Mouse (Mus musculus): ENCODE data around the gene Cdkn2aip. TPM values are rescaled to one million over a fixed set of nuclear protein-coding genes. Genes with fewer than 3 reads are reported as not detected.
A peak's percentile ranks its signal among the peaks of the same experiment; 100 is the strongest.

The Cdkn2aip gene
- 22.2 and 27.9 TPM in 2 replicates for polyA plus RNA-seq (2014; fragmentation: Nextera tagmentation; extraction: Ambion mirVana)

DNA sequence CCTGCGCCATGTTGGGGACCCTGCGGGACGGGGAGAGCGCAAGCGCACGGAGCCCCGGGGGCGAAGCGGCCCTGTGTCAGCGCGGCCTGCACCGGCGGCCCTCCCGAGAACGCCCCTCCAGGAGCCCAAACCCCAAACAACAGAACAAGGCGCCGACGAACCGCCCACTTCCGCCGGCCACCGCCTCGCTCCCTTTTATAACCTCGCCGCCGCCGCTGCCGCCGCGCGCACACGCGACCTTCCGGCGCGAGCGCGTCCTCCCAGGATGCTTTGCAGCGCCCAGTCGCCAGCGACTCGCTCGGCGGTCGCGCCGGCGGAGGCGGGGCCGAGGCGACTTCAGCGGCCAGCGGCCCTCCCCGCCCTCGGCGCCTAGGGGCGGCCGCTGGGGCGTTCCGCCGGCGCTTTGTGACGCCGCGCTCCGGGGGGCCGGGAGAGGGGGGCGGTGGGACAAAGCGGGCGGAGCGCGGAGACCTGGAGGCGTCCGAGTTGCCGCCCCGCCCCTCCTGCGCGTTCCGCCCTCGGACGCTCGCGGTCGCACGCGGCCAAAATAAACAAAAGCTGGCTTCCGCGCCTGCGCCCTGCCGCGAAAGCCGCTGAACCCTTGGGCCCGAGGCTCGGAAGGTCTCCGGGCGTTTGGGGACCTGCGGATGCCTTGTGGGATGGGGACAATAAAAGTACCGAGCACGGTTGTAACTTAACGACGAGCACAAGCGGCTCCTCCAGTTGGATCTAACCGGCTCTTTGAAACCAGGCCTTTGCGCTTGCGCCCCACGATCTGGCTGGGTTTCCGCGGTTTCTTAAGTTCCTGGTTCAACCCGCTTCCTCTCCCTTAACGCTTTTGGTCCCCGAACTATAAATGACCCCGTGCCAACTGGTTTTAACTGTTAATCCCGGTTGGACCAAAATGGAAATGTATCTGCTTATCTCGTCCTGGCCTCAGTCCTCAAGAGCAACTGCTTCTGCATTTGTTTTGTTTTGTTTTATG is at the start of gene Cdkn2aip:
Gene Cdkn2aip (minus strand): TSS at position 172 of the 985 bp plus-strand sequence.
- WGBS = under 1% methylated on average over 104 of the region's 114 CpGs
- H3K9me3 ChIP-seq (ENCODE audit: control insufficient read depth, low read length) = no peaks in the 10 kb centered on the region
- H3K27ac ChIP-seq (ENCODE audit: low read depth, low read length) = peak within 1 kb of the TSS; percentile 96
- DNase-seq (ENCODE audit: low spot score) (peak; percentile 96), ATAC-seq (replicated peaks; ENCODE audit: low FRiP score) (peak; percentile 90)
- H3K27me3 ChIP-seq (replicated peaks; ENCODE audit: control insufficient read depth, insufficient read depth, low read length) = no peaks in the 10 kb centered on the region
- H3K9ac ChIP-seq (ENCODE audit: low read depth, low read length) = peak within 1 kb of the TSS; percentile 84
- no peaks in the 10 kb centered on the region for H3K4me1 ChIP-seq (replicated peaks; ENCODE audit: control insufficient read depth, insufficient read depth, low read length)
- H3K36me3 ChIP-seq (ENCODE audit: control insufficient read depth, insufficient read depth, low read length) = peaks cover 13% of the 10 kb centered on the region; the same call in 1 of the 2 replicates
- peak within 1 kb of the TSS; percentile 80 for H3K4me2 ChIP-seq
- peak within 1 kb of the TSS; percentile 96 for H3K4me3 ChIP-seq (ENCODE audit: low read depth, low read length)

- H3K9ac ChIP-seq (ENCODE audit: low read depth, low read length) = no peak overlapping the region
- H3K4me3 ChIP-seq (ENCODE audit: low read depth, low read length) = no peak overlapping the region
- no peak for ATAC-seq (replicated peaks; ENCODE audit: low FRiP score)
- H3K9me3 ChIP-seq (ENCODE audit: control insufficient read depth, low read length) = no peaks in the 10 kb centered on the region
- 47% methylated on average over 9 of the region's 9 CpGs for WGBS
- no peaks in the 10 kb centered on the region; the same call in 1 of the 2 replicates for H3K27me3 ChIP-seq (replicated peaks; ENCODE audit: control insufficient read depth, insufficient read depth, low read length)
- no peaks in the 10 kb centered on the region for H3K36me3 ChIP-seq (ENCODE audit: control insufficient read depth, insufficient read depth, low read length)
- no peak for DNase-seq (ENCODE audit: low spot score)
- no peak overlapping the region for H3K4me2 ChIP-seq
- no peaks in the 10 kb centered on the region for H3K4me1 ChIP-seq (replicated peaks; ENCODE audit: control insufficient read depth, insufficient read depth, low read length)
- H3K27ac ChIP-seq (ENCODE audit: low read depth, low read length) = no peak overlapping the region
These were observed 49.5 kb upstream of the Cdkn2aip start for GRCm38 (mm10) chr8:47763194-47763593.

DNA sequence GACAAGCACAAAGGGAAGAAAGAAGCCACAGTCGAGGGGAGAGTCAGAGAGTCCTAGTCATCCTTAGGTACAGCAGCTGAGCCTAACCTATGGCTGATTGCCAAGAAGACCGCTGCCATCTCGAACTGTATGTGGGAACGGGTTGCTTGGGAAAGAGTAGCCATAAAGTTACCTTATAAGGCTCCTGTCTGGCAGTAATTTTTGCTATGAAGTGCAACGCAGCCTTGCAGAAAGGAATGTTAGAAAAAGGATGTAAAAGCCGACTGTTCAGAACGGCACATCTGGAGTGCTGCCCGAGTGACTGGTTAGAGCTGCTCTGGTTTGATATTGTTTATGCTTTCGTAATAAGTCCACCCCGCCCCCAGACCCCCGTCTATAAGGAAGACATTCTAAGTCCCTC is 47.0 kb upstream of the Cdkn2aip start:
- Histone ChIP-seq H3K27me3 (replicated peaks; ENCODE audit: control insufficient read depth, insufficient read depth, low read length) (no peaks in the 10 kb centered on the region; the same call in 1 of the 2 replicates), H3K27ac (ENCODE audit: low read depth, low read length) (no peak overlapping the region), H3K4me3 (ENCODE audit: low read depth, low read length) (no peak overlapping the region), H3K9me3 (ENCODE audit: control insufficient read depth, low read length) (no peaks in the 10 kb centered on the region), H3K9ac (ENCODE audit: low read depth, low read length) (no peak overlapping the region), H3K4me2 (no peak overlapping the region), H3K4me1 (replicated peaks; ENCODE audit: control insufficient read depth, insufficient read depth, low read length) (no peaks in the 10 kb centered on the region), H3K36me3 (ENCODE audit: control insufficient read depth, insufficient read depth, low read length) (no peaks in the 10 kb centered on the region)
- no peak for DNase-seq (ENCODE audit: low spot score)
- ATAC-seq (replicated peaks; ENCODE audit: low FRiP score) = no peak
- WGBS = 73% methylated on average over 11 of the region's 11 CpGs

DNA sequence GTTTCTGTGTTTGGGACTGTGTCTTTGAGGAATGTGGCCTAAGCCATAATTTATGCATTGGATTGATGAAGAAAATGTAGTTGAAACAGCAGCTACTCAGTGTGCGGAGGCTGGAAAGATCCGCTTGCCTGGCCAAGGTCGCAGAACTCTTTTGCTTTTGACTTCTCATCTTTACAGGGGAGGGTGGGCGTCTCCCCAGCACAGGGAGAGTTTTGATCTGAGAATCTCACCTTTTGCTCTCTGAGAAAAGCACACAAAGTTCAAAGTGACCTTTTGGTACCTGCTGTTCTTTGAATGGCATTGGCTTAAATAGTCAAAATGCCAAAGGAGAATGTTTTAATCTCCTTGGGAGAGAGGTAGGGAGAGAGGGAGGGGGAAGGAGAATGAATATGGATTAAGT is 46.5 kb upstream of the Cdkn2aip start:
- WGBS = 66% methylated on average over 4 of the region's 4 CpGs
- Histone ChIP-seq H3K9me3 (ENCODE audit: control insufficient read depth, low read length) (no peaks in the 10 kb centered on the region), H3K4me3 (ENCODE audit: low read depth, low read length) (no peak overlapping the region), H3K27ac (ENCODE audit: low read depth, low read length) (no peak overlapping the region), H3K9ac (ENCODE audit: low read depth, low read length) (no peak overlapping the region), H3K4me1 (replicated peaks; ENCODE audit: control insufficient read depth, insufficient read depth, low read length) (no peaks in the 10 kb centered on the region), H3K27me3 (replicated peaks; ENCODE audit: control insufficient read depth, insufficient read depth, low read length) (no peaks in the 10 kb centered on the region; the same call in 1 of the 2 replicates), H3K4me2 (no peak overlapping the region), H3K36me3 (ENCODE audit: control insufficient read depth, insufficient read depth, low read length) (no peaks in the 10 kb centered on the region)
- ATAC-seq (replicated peaks; ENCODE audit: low FRiP score) (no peak), DNase-seq (ENCODE audit: low spot score) (no peak)

- no peak overlapping the region for H3K4me2 ChIP-seq
- no peaks in the 10 kb centered on the region for H3K9me3 ChIP-seq (ENCODE audit: control insufficient read depth, low read length)
- H3K9ac ChIP-seq (ENCODE audit: low read depth, low read length) = no peak overlapping the region
- no peaks in the 10 kb centered on the region for H3K27me3 ChIP-seq (replicated peaks; ENCODE audit: control insufficient read depth, insufficient read depth, low read length)
- no peak for DNase-seq (ENCODE audit: low spot score)
- ATAC-seq (replicated peaks; ENCODE audit: low FRiP score) = no peak
- no peaks in the 10 kb centered on the region for H3K4me1 ChIP-seq (replicated peaks; ENCODE audit: control insufficient read depth, insufficient read depth, low read length)
- no peak overlapping the region for H3K4me3 ChIP-seq (ENCODE audit: low read depth, low read length)
- H3K27ac ChIP-seq (ENCODE audit: low read depth, low read length) = no peak overlapping the region
- H3K36me3 ChIP-seq (ENCODE audit: control insufficient read depth, insufficient read depth, low read length) = no peaks in the 10 kb centered on the region
- 87% methylated on average over 3 of the region's 3 CpGs for WGBS
These were observed 39.4 kb upstream of the Cdkn2aip start for GRCm38 (mm10) chr8:47753121-47753520.

GRCm38 (mm10) chr8:47750096-47750495 is 36.4 kb upstream of the Cdkn2aip start:
- Histone ChIP-seq H3K4me3 (ENCODE audit: low read depth, low read length) (no peak overlapping the region), H3K27ac (ENCODE audit: low read depth, low read length) (no peak overlapping the region), H3K27me3 (replicated peaks; ENCODE audit: control insufficient read depth, insufficient read depth, low read length) (no peaks in the 10 kb centered on the region), H3K9me3 (ENCODE audit: control insufficient read depth, low read length) (no peaks in the 10 kb centered on the region), H3K4me1 (replicated peaks; ENCODE audit: control insufficient read depth, insufficient read depth, low read length) (no peaks in the 10 kb centered on the region), H3K36me3 (ENCODE audit: control insufficient read depth, insufficient read depth, low read length) (no peaks in the 10 kb centered on the region), H3K9ac (ENCODE audit: low read depth, low read length) (no peak overlapping the region), H3K4me2 (peak overlapping the region; percentile 36)
- 36% methylated on average over 14 of the region's 14 CpGs for WGBS
- DNase-seq (ENCODE audit: low spot score) (no peak), ATAC-seq (replicated peaks; ENCODE audit: low FRiP score) (no peak)

DNA sequence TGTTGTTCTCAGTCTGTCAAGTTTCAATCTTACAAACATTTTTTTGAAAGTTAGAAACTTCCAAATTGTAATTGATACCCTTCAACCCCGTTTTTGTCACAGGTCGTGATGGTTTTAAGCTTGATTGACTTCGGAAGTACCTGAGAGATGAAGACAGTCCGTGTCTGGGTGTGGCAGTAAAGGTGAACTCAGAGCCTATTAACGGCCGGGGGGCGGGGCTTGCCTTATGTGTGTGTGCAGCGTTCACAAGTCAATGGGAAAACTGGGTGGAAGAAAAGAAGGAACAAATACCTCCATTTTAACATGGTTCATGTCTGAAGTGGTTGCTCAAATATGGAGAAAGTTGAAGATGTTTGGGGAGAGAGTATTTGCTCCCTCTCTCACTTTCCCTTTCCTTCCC is 35.8 kb upstream of the Cdkn2aip start:
- Histone ChIP-seq H3K4me1 (replicated peaks; ENCODE audit: control insufficient read depth, insufficient read depth, low read length) (no peaks in the 10 kb centered on the region), H3K4me2 (peak overlapping the region; percentile 36), H3K27ac (ENCODE audit: low read depth, low read length) (no peak overlapping the region), H3K9ac (ENCODE audit: low read depth, low read length) (no peak overlapping the region), H3K4me3 (ENCODE audit: low read depth, low read length) (no peak overlapping the region), H3K27me3 (replicated peaks; ENCODE audit: control insufficient read depth, insufficient read depth, low read length) (no peaks in the 10 kb centered on the region), H3K36me3 (ENCODE audit: control insufficient read depth, insufficient read depth, low read length) (no peaks in the 10 kb centered on the region), H3K9me3 (ENCODE audit: control insufficient read depth, low read length) (no peaks in the 10 kb centered on the region)
- ATAC-seq (replicated peaks; ENCODE audit: low FRiP score) = no peak
- 59% methylated on average over 8 of the region's 8 CpGs for WGBS
- no peak for DNase-seq (ENCODE audit: low spot score)

DNA sequence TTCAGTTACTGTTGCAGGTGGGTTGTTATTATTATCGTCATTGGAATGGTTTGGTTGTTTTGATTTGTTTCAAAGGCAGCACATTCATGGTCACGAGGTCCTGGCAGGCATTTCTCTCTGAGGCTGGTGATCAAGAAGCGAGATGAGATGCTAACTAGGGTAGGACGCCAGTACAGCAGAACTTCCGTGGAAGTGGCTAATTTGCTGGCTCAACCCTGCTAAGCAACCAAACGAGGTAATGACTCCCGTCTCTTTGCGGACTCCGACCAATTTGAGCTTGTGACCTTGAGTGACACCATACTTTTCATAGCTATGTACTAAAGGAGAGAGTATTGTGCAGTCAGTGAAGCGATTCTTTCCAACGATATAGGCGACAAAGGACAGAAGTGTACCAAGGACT is 32.6 kb upstream of the Cdkn2aip start:
- Histone ChIP-seq H3K4me1 (replicated peaks; ENCODE audit: control insufficient read depth, insufficient read depth, low read length) (no peaks in the 10 kb centered on the region), H3K27ac (ENCODE audit: low read depth, low read length) (no peak overlapping the region), H3K27me3 (replicated peaks; ENCODE audit: control insufficient read depth, insufficient read depth, low read length) (no peaks in the 10 kb centered on the region), H3K9ac (ENCODE audit: low read depth, low read length) (no peak overlapping the region), H3K4me2 (no peak overlapping the region), H3K36me3 (ENCODE audit: control insufficient read depth, insufficient read depth, low read length) (no peaks in the 10 kb centered on the region), H3K9me3 (ENCODE audit: control insufficient read depth, low read length) (no peaks in the 10 kb centered on the region), H3K4me3 (ENCODE audit: low read depth, low read length) (no peak overlapping the region)
- WGBS = 77% methylated on average over 12 of the region's 12 CpGs
- ATAC-seq (replicated peaks; ENCODE audit: low FRiP score) (no peak), DNase-seq (ENCODE audit: low spot score) (no peak)

DNA sequence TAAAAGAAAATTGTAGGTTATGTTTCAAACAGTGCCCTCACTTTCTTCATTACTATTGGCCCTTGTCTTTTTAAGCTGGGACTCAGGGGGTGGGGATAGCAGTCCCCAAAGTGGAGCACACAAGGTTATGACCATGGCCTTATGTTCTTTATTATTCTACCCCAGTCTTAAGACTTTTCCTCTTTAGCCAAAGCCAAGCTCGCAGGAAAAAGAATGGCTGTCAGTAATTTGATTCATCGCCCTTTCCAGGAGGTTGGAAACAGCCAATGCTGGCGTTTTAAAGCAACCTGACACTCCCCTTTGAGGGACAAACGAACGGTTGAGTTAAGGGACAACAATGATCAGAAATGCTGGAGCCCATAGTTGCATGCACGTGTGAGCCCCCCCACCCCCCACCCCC is 32.1 kb upstream of the Cdkn2aip start:
- DNase-seq (ENCODE audit: low spot score) = no peak
- Histone ChIP-seq H3K4me2 (no peak overlapping the region), H3K9ac (ENCODE audit: low read depth, low read length) (no peak overlapping the region), H3K4me3 (ENCODE audit: low read depth, low read length) (no peak overlapping the region), H3K36me3 (ENCODE audit: control insufficient read depth, insufficient read depth, low read length) (no peaks in the 10 kb centered on the region), H3K4me1 (replicated peaks; ENCODE audit: control insufficient read depth, insufficient read depth, low read length) (no peaks in the 10 kb centered on the region), H3K27me3 (replicated peaks; ENCODE audit: control insufficient read depth, insufficient read depth, low read length) (no peaks in the 10 kb centered on the region), H3K9me3 (ENCODE audit: control insufficient read depth, low read length) (no peaks in the 10 kb centered on the region), H3K27ac (ENCODE audit: low read depth, low read length) (no peak overlapping the region)
- ATAC-seq (replicated peaks; ENCODE audit: low FRiP score) = no peak
- WGBS = 42% methylated on average over 6 of the region's 6 CpGs

All from liver, embryonic 11.5 days (tissue).